Mouse (Mus musculus): ENCODE results near the gene Olfr457. TPM values are rescaled to one million over a fixed set of nuclear protein-coding genes. Genes with fewer than 3 reads are reported as not detected.
A peak's percentile ranks its signal among the peaks of the same experiment; 100 is the strongest.
"Not testable (repeated sequence)": the region's sequence is repeated elsewhere in the genome, so short reads cannot be mapped to it uniquely, and the experiment has no call there.

The Olfr457 gene
- not detected for total RNA-seq (2021)
- long read RNA-seq, experiment 1, result 0 reads
- long read RNA-seq, experiment 2, result 0 reads

DNA sequence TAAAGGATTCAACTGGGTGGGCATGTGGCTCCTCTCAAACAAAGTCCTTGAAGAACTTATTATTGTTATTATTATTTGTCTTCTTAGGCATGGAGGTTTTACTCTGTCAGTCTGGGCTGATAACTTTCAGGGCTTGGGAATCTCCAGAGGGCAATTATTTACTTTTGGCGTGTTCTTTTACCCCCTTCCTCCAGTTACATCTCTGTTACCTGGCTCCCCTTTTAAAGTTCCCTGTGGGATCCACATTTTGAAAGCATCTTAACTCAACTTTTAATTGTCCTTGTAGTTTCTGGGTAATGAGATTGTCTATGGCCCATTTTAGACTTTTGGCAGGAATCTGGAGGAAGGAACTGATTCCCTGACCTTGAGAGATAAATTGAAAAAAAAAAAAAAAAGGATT, at the start of gene Olfr457:
Olfr457 (minus strand) TSS at position 101 of the 400 bp plus-strand sequence.
- Histone ChIP-seq H3K4me3 (no peak within 1 kb of the TSS), H3K27ac (no peak within 1 kb of the TSS)
- no peak for DNase-seq (ENCODE audit: low spot score in 2 of 2)
- TF ChIP-seq CTCF (conservative IDR thresholded peaks at IDR 0.05), result no peak

DNA sequence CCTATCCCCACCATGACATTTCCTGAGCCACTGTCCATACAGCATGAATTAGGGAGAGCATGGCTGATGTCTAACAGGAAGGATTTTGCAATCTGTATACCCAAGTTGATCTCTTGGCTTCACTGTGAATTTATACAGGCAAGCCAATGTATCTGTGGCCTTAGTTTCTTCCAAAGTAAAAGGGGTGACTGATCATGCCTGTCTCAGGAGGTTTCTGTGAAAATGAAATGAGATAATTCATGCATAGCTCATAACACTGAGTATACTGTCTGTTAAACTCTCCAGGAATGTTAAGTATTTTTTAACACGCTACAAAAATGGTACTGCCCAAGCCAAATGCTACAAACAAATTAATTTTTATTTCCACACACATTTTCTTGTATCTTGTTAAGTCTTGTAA, 37.3 kb upstream of the Olfr457 start:
- no peak for DNase-seq (ENCODE audit: low spot score in 2 of 2)
- TF ChIP-seq CTCF (conservative IDR thresholded peaks at IDR 0.05), result no peak
- Histone ChIP-seq H3K4me3 (no peak overlapping the region), H3K27ac (no peak overlapping the region)

DNA sequence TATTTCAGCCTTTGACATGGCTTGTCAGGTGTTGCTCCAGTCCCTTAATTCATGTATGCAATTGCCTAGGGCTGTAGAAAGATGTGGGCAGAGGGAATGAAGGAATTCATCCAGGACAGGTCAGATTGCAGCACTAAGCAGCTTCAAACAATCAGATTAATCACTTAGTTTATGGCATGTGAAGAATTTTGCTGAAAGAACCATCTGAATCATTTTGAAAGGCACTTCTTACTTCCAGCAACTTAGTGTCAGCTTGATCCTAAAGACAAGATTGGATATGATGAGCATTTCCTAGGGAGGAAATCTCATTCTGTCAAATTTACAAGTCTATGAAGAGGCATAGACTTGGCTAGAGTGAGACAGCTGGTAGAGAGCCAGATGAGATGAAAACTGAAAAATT, 33.2 kb upstream of the Olfr457 start:
- no peak for TF ChIP-seq CTCF (conservative IDR thresholded peaks at IDR 0.05)
- DNase-seq (ENCODE audit: low spot score in 2 of 2), result no peak
- no peak overlapping the region for H3K4me3 ChIP-seq
- no peak overlapping the region for H3K27ac ChIP-seq

DNA sequence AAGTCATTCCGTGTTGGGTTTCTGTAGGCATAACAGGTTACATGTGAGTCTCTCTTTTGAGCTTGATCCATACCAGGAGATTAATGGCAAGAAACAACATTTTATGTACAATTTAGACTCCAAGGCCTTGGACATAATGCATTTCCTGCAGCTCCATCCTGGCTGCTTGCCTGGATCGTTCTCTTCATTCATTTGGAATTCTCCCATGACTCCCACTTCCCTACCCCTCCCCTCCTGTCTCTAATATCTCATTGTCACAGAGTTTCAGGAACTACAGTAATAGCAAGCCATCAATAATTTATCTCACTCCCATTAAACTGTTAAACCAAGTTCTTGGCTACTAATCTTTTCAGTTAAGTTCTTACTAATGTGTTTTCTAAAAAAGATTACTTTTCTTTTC, 27.3 kb upstream of the Olfr457 start:
- no peak overlapping the region for H3K27ac ChIP-seq
- no peak overlapping the region for H3K4me3 ChIP-seq
- peak; percentile 7 to 10 for DNase-seq (ENCODE audit: low spot score in 2 of 2)
- no peak for TF ChIP-seq CTCF (conservative IDR thresholded peaks at IDR 0.05)

DNA sequence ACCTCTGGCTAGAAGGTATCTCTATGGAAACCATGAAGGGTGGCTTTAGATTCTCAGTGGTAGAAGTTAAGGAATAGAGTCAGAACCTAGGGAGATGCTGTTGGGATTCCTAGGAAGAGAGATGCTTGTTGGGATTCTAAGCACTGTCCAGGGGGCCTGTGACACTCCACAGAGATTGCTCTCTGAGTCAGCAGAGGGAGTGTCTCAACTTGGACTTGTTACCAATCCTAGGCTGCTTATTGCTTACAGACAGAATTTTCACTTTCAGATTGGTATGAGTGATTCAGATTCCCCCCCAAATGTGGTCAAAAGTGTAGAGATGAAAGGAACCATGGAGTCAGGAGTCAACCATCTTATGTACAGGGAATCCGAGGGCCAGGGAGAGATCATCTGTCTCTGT, 13.6 kb upstream of the Olfr457 start:
- no peak for TF ChIP-seq CTCF (conservative IDR thresholded peaks at IDR 0.05)
- H3K4me3 ChIP-seq, result no peak overlapping the region
- no peak for DNase-seq (ENCODE audit: low spot score in 2 of 2)
- no peak overlapping the region for H3K27ac ChIP-seq

DNA sequence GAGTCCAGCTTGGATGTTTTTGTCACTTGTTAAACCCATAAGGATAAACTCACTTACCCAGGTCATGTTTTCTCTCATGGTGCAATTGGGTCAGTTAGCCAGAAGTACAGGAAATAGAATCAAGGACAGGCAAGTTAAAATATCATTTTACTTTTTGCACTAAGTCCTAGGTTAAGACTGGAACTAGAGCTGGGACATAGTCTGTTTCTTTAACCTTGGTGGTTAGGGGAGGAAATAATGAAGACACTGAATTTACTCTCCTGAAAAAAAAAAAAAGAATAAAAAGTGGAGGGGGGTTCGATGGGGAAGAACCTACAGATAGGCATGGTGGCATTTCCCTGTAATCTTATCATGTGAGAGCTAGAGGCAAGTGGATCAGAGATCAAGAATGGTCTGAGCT, 11.0 kb upstream of the Olfr457 start, which contains the start of gene Olfr456:
Olfr456 (minus strand) TSS at position 101 of the 400 bp plus-strand sequence.
- H3K27ac ChIP-seq, result no peak within 1 kb of the TSS
- no peak for TF ChIP-seq CTCF (conservative IDR thresholded peaks at IDR 0.05)
- no peak for DNase-seq (ENCODE audit: low spot score in 2 of 2)

DNA sequence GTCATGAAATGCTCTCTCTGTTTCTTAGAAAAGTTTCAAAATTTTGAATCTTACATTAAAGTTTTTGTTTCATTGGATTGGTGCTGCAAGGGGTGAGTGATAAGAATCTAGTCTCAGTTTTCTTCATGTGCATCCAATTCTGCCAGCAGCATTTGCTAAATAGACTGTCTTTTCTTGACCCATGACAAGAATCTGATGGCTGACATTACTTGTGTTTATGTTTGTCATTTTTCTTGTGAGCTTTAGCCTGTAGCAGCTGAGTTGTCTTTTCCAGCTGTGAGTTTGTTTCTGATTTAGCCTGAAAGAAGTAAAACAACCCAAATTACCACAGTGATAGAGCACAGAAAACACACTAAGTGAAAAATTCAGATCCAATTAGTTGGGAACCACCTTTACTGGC, 8.5 kb upstream of the Olfr457 start:
- DNase-seq (ENCODE audit: low spot score in 2 of 2), result no peak
- no peak for TF ChIP-seq CTCF (conservative IDR thresholded peaks at IDR 0.05)
- no peak overlapping the region for H3K4me3 ChIP-seq
- H3K27ac ChIP-seq, result no peak overlapping the region

More for the DNA sequence above, 11.0 kb upstream of the Olfr457 start, which contains the start of gene Olfr456:
- no peak within 1 kb of the TSS for H3K4me3 ChIP-seq

DNA sequence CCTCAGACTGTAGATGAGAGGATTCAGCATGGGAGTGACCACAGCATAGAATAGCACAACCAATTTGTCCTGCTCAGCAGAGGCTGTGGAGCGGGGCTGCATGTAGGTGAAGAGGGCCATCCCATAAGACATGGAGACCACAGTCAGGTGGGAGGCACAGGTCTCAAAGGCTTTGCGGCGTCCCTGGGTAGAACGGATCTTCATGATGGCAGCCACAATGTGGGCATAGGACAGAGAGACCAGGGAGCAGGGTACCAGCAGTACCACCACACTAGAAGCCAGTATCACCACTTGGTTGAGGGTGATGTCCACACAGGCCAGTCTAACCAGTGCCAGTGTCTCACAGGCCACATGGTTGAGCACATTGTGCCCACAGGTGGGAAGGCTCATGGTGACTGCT, 4.8 kb downstream of the Olfr457 start:
- H3K27ac ChIP-seq; DNase-seq (ENCODE audit: low spot score in 2 of 2); H3K4me3 ChIP-seq: not testable (repeated sequence)

DNA sequence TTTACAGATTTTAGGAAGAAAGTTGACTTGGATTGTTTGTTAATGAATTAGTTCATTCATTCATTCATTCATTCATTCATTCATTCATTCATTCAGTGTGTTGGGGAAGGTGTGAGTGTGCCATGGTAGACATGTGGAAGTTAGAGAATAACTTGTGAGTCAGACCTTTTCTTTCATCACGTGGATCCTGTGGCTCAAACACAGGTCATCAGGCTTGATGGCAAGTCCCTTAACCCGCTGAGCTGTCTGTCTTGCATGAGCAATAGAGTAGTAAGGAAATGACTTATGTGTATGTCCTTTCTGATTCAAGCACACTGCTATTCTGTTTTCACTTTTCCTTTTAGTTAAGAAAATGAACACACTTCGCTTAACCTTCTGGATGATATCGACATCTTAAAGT, 5.6 kb downstream of the Olfr457 start:
- TF ChIP-seq CTCF (conservative IDR thresholded peaks at IDR 0.05), result no peak
- Histone ChIP-seq H3K4me3 (no peak overlapping the region), H3K27ac (no peak overlapping the region)
- no peak for DNase-seq (ENCODE audit: low spot score in 2 of 2)

DNA sequence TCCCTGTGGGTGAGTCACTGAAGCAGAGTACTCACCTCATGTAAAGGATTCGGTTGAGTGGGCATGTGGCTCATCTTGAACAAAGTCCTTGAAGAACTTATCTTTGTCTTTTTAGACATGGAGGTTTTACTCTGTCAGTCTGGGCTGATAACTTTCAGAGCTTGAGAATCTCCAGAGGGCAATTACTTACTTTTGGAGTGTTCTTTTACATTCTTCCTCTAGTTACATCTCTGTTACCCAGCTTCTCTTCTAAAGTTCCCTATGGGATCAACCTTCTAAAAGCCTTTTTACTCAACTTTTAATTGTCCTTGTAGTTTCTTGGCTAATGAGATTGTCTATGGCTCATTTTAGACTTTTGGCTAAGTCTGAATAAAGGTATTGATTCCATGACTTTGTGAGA, 11.0 kb downstream of the Olfr457 start, which contains the start of gene Olfr458:
Olfr458 (minus strand) TSS at position 101 of the 400 bp plus-strand sequence.
- no peak for DNase-seq (ENCODE audit: low spot score in 2 of 2)
- Histone ChIP-seq H3K4me3 (no peak within 1 kb of the TSS), H3K27ac (no peak within 1 kb of the TSS)
- no peak for TF ChIP-seq CTCF (conservative IDR thresholded peaks at IDR 0.05)

DNA sequence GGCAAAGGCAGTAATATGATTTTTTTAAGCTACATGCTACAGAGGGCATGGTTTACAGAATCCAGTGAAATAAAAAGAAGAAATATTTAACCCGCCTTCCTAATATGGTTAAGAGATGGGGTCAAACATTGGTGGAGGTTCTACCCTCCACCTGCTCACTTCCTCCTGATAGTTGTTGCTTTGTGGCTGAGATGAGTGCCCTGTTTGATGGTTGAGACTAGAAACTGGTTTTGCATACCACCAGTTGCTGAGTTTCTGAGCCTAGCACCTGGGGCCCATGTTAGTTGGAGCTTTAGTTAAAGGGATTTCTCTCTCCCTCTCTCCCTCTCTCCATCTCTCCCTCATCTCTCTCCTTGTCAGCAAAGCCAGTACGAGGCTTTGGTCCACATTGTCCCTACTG, 28.8 kb downstream of the Olfr457 start:
- Histone ChIP-seq H3K4me3 (no peak overlapping the region), H3K27ac (no peak overlapping the region)
- no peak for DNase-seq (ENCODE audit: low spot score in 2 of 2)
- no peak for TF ChIP-seq CTCF (conservative IDR thresholded peaks at IDR 0.05)

DNA sequence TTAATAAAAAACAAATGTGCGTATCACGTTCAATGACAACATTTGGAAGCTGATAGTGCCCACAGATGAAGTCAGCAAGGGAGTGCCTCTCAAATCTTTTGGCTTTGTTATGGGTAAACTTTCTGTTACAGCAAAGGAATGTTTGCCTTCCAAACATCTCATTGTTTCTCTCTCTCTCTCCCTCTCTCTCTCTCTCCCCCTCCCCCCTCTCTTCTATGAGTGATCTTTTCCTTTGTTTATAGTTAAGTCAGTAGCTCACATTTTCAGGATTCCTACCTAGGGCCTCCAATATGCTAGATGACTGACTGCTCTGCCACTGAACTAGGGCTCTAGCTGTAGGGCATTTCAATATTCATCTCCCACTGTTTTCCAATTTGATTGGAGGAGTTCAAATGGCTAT, 31.6 kb downstream of the Olfr457 start:
- H3K4me3 ChIP-seq, result no peak overlapping the region
- H3K27ac ChIP-seq, result no peak overlapping the region
- DNase-seq (ENCODE audit: low spot score in 2 of 2), result no peak
- no peak for TF ChIP-seq CTCF (conservative IDR thresholded peaks at IDR 0.05)

DNA sequence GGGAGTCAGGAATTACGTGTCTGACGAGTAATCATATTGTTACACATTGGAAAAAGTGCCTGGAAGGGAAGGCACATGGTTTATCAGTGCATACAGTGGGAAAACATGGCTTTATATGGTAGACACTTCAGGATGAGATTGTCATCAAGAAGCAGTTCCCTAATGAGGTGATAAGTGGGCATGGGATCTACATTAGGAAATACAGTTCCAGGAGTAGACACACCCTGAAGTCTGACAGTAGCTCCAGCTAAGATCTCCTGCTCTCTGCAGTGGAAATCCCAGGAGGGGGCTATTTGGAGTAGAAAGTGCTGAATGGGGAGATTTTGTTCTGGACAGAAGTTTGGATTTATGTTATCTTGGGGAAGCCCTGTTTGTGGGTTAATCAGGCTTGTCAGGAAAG, 34.7 kb downstream of the Olfr457 start:
- no peak for DNase-seq (ENCODE audit: low spot score in 2 of 2)
- Histone ChIP-seq H3K4me3 (no peak overlapping the region), H3K27ac (no peak overlapping the region)
- no peak for TF ChIP-seq CTCF (conservative IDR thresholded peaks at IDR 0.05)

DNA sequence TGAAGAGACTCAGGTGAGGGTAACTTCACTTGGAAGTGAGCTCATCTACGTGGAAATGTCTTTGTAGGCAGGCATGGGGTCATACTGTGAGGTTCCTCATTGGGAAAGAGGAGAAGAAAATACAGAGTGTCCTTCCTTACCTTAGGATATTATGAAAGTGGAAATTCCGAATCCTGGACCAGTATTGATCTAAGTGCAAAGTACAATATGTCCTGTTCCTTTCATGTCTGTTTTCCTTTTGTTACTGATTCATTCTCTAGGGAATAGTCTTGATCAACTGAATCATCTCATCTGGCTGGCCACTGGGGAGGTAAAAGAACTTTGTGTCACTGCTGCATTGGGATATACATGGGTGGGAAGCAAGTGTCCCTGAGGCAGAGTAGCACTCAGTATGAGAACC, 40.6 kb downstream of the Olfr457 start:
- no peak overlapping the region for H3K27ac ChIP-seq
- H3K4me3 ChIP-seq, result no peak overlapping the region
- no peak for DNase-seq (ENCODE audit: low spot score in 2 of 2)
- TF ChIP-seq CTCF (conservative IDR thresholded peaks at IDR 0.05), result no peak

DNA sequence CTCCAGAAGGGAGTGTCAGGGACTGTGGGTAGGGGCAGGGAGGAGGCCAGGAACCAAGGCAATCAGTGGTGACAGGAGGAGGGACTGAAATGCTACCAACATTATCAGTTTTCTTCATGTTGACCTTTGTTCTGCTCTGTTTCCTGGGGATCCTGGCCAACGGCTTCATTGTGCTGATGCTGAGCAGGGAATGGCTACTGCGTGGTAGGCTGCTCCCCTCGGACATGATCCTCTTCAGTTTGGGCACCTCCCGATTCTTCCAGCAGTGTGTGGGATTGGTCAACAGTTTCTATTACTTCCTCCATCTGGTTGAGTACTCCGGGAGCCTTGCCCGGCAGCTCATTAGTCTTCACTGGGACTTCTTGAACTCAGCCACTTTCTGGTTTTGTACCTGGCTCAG, 41.7 kb downstream of the Olfr457 start, which contains the start of gene Tas2r126:
Tas2r126 (plus strand) TSS at position 90 of the 400 bp plus-strand sequence.
- H3K4me3 ChIP-seq, result no peak within 1 kb of the TSS
- DNase-seq (ENCODE audit: low spot score in 2 of 2), result no peak
- TF ChIP-seq CTCF (conservative IDR thresholded peaks at IDR 0.05), result no peak
- H3K27ac ChIP-seq, result no peak within 1 kb of the TSS

Data from layer of hippocampus, adult 2 months (tissue).